Mouse (Mus musculus): ENCODE results near the gene Hbq1a. TPM values are rescaled to one million over a fixed set of nuclear protein-coding genes. Genes with fewer than 3 reads are reported as not detected.
A peak's percentile ranks its signal among the peaks of the same experiment; 100 is the strongest.
"Not testable (repeated sequence)": the region's sequence is repeated elsewhere in the genome, so short reads cannot be mapped to it uniquely, and the experiment has no call there.

Gene Hbq1a
- polyA plus RNA-seq, 1 experiment from 2014 or later: 1.5 TPM

GRCm38 (mm10) chr11:32286695-32287492 is 13.0 kb upstream of the Hbq1a start, which contains the start of gene Hbq1b:
Gene Hbq1b, plus strand, starts transcription at chr11:32286965.
- not testable (repeated sequence) for H3K27ac ChIP-seq; H3K9me3 ChIP-seq; H3K4me1 ChIP-seq; H3K36me3 ChIP-seq (replicated peaks); H3K27me3 ChIP-seq (replicated peaks)
- WGBS: 19% methylated on average over 31 of the region's 33 CpGs
- peak; percentile 89 for ATAC-seq (replicated peaks)
- Histone ChIP-seq H3K4me3 (peak within 1 kb of the TSS; percentile 33), H3K9ac (peak within 1 kb of the TSS; percentile 35; the same call in 1 of the 2 replicates), H3K4me2 (peak within 1 kb of the TSS; percentile 51)

- Histone ChIP-seq H3K4me3 (no peak overlapping the region), H3K9me3 (no peaks in the 10 kb centered on the region), H3K36me3 (replicated peaks) (no peaks in the 10 kb centered on the region), H3K27ac (no peak overlapping the region), H3K9ac (no peak overlapping the region), H3K27me3 (replicated peaks) (0 out of 2 replicates have a peak, but pooled peaks cover 5% of the 10 kb centered on the region), H3K4me1 (no peaks in the 10 kb centered on the region), H3K4me2 (peak overlapping the region; percentile 51; the same call in 1 of the 2 replicates)
- WGBS: 68% methylated on average over 9 of the region's 9 CpGs
- ATAC-seq (replicated peaks): no peak
These were observed 12.4 kb upstream of the Hbq1a start for GRCm38 (mm10) chr11:32287493-32287825.

GRCm38 (mm10) chr11:32292819-32293218 is 7.0 kb upstream of the Hbq1a start:
- not testable (repeated sequence) for H3K9me3 ChIP-seq; H3K27me3 ChIP-seq (replicated peaks); ATAC-seq (replicated peaks); H3K4me2 ChIP-seq; H3K27ac ChIP-seq; H3K4me1 ChIP-seq; H3K36me3 ChIP-seq (replicated peaks); H3K4me3 ChIP-seq; H3K9ac ChIP-seq
- WGBS: 89% methylated on average over 4 of the region's 4 CpGs

GRCm38 (mm10) chr11:32293479-32293878 is 6.4 kb upstream of the Hbq1a start:
- H3K9ac ChIP-seq; ATAC-seq (replicated peaks); H3K27me3 ChIP-seq (replicated peaks); H3K27ac ChIP-seq; H3K4me3 ChIP-seq; H3K9me3 ChIP-seq; H3K4me1 ChIP-seq; H3K36me3 ChIP-seq (replicated peaks); H3K4me2 ChIP-seq: not testable (repeated sequence)
- WGBS: 85% methylated on average over 3 of the region's 3 CpGs

GRCm38 (mm10) chr11:32296203-32296602 is 3.7 kb upstream of the Hbq1a start, which contains the start of gene Hba-a2:
Gene Hba-a2, plus strand, starts transcription at chr11:32296489.
- H3K9me3 ChIP-seq; H3K27ac ChIP-seq; H3K36me3 ChIP-seq (replicated peaks); H3K27me3 ChIP-seq (replicated peaks); H3K4me3 ChIP-seq; H3K9ac ChIP-seq; ATAC-seq (replicated peaks); H3K4me2 ChIP-seq; H3K4me1 ChIP-seq: not testable (repeated sequence)
- no CpG with 5 or more reads among the region's 4 CpGs for WGBS

GRCm38 (mm10) chr11:32297417-32297816 is 2.5 kb upstream of the Hbq1a start:
- WGBS: 45% methylated on average over 2 of the region's 2 CpGs
- H3K4me3 ChIP-seq; H3K9ac ChIP-seq; H3K4me2 ChIP-seq; H3K27ac ChIP-seq; H3K9me3 ChIP-seq; H3K4me1 ChIP-seq; H3K27me3 ChIP-seq (replicated peaks); ATAC-seq (replicated peaks); H3K36me3 ChIP-seq (replicated peaks): not testable (repeated sequence)

GRCm38 (mm10) chr11:32297866-32298531 is 1.9 kb upstream of the Hbq1a start:
- Histone ChIP-seq H3K36me3 (replicated peaks) (no peaks in the 10 kb centered on the region), H3K9me3 (no peaks in the 10 kb centered on the region), H3K4me3 (no peak overlapping the region), H3K4me1 (no peaks in the 10 kb centered on the region; the same call in 1 of the 2 replicates), H3K27me3 (replicated peaks) (no peaks in the 10 kb centered on the region), H3K27ac (no peak overlapping the region), H3K4me2 (no peak overlapping the region), H3K9ac (no peak overlapping the region)
- ATAC-seq (replicated peaks): no peak
- WGBS: 89% methylated on average over 1 of the region's 1 CpGs

GRCm38 (mm10) chr11:32298532-32298918 is 1.3 kb upstream of the Hbq1a start:
- H3K9me3 ChIP-seq: no peaks in the 10 kb centered on the region
- no peak overlapping the region for H3K4me2 ChIP-seq
- no peaks in the 10 kb centered on the region for H3K27me3 ChIP-seq (replicated peaks)
- no peak overlapping the region for H3K9ac ChIP-seq
- no peaks in the 10 kb centered on the region for H3K36me3 ChIP-seq (replicated peaks)
- 98% methylated on average over 2 of the region's 2 CpGs for WGBS
- H3K27ac ChIP-seq: no peak overlapping the region
- ATAC-seq (replicated peaks): no peak
- no peaks in the 10 kb centered on the region; the same call in 1 of the 2 replicates for H3K4me1 ChIP-seq
- no peak overlapping the region for H3K4me3 ChIP-seq

- Histone ChIP-seq H3K36me3 (replicated peaks) (no peaks in the 10 kb centered on the region), H3K4me1 (no peaks in the 10 kb centered on the region; the same call in 1 of the 2 replicates), H3K27me3 (replicated peaks) (no peaks in the 10 kb centered on the region), H3K9me3 (no peaks in the 10 kb centered on the region), H3K9ac (no peak overlapping the region), H3K27ac (no peak overlapping the region), H3K4me3 (peak overlapping the region; percentile 33), H3K4me2 (peak overlapping the region; percentile 51)
- ATAC-seq (replicated peaks): peak; percentile 65; the same call in 1 of the 2 replicates
- WGBS: 55% methylated on average over 14 of the region's 17 CpGs
These were observed 704 bp downstream of the Hbq1a start for GRCm38 (mm10) chr11:32300279-32301267.

GRCm38 (mm10) chr11:32301506-32301905 is 1.6 kb downstream of the Hbq1a start:
- Histone ChIP-seq H3K4me1 (no peaks in the 10 kb centered on the region; the same call in 1 of the 2 replicates), H3K9me3 (no peaks in the 10 kb centered on the region), H3K36me3 (replicated peaks) (no peaks in the 10 kb centered on the region), H3K27me3 (replicated peaks) (no peaks in the 10 kb centered on the region), H3K9ac (no peak overlapping the region), H3K4me2 (no peak overlapping the region), H3K27ac (no peak overlapping the region), H3K4me3 (no peak overlapping the region)
- WGBS: 82% methylated on average over 1 of the region's 1 CpGs
- no peak for ATAC-seq (replicated peaks)

- no peaks in the 10 kb centered on the region for H3K36me3 ChIP-seq (replicated peaks)
- ATAC-seq (replicated peaks): 0 out of 2 replicates have a peak, but pooled peaks have one; percentile 63
- no peak overlapping the region for H3K9ac ChIP-seq
- no peak overlapping the region for H3K4me3 ChIP-seq
- no peak overlapping the region for H3K27ac ChIP-seq
- no peaks in the 10 kb centered on the region; the same call in 1 of the 2 replicates for H3K4me1 ChIP-seq
- no peak overlapping the region for H3K4me2 ChIP-seq
- no peaks in the 10 kb centered on the region for H3K27me3 ChIP-seq (replicated peaks)
- 46% methylated on average over 2 of the region's 2 CpGs for WGBS
- H3K9me3 ChIP-seq: no peaks in the 10 kb centered on the region
These were observed 3.1 kb downstream of the Hbq1a start for GRCm38 (mm10) chr11:32302824-32303419.
